Mouse (Mus musculus): ENCODE measurements around the gene Hoga1.

DNA sequence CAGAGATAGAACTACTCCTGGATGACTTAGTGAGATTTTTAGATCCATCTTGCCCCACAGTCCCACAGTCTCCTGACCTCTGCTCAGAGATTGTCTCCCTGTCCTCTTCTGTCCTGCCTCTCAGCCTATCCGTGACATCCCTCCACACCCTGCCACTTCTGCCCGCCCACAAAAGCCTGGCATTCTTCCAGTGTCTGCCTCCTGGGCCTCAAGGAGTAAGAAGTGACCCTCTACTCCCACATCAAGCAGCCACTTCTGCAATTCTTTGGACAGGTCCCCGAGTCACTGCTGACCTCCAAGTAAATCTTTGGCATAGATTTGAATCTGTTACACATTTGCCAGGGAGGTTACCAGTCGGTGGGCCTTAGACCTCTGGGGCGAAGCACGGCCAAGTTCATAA, 8.8 kb downstream of the Hoga1 start:
- no peak for TF ChIP-seq NELFE (IDR thresholded peaks at IDR 0.05; ENCODE audit: low read depth, low read length)
- TF ChIP-seq ZC3H11A (IDR thresholded peaks at IDR 0.05; ENCODE audit: low read depth, low read length), result no peak
- no peak for TF ChIP-seq CTCF (conservative IDR thresholded peaks at IDR 0.05 in 1 of 2, IDR thresholded peaks at IDR 0.05 in 1 of 2; ENCODE audit: low read depth in 2 of 2, low read length in 2 of 2)
- no peak for TF ChIP-seq MEF2A (IDR thresholded peaks at IDR 0.05; ENCODE audit: borderline replicate concordance, low read depth, low read length)
- TF ChIP-seq POLR2A (IDR thresholded peaks at IDR 0.05; ENCODE audit: low read depth, low read length), result no peak
- no peak for TF ChIP-seq MAFK (IDR thresholded peaks at IDR 0.05; ENCODE audit: insufficient replicate concordance, low read length)
- TF ChIP-seq EP300 (IDR thresholded peaks at IDR 0.05; ENCODE audit: low read length), result no peak
- TF ChIP-seq MAX (IDR thresholded peaks at IDR 0.05; ENCODE audit: low read length), result no peak
- TF ChIP-seq E2F4 (IDR thresholded peaks at IDR 0.05; ENCODE audit: insufficient replicate concordance, low read depth, low read length), result no peak
- TF ChIP-seq NRF1 (IDR thresholded peaks at IDR 0.05; ENCODE audit: low read depth, low read length), result no peak
- no peak for TF ChIP-seq RAD21 (IDR thresholded peaks at IDR 0.05; ENCODE audit: low read depth, low read length)
- TF ChIP-seq USF2 (conservative IDR thresholded peaks at IDR 0.05; ENCODE audit: low read depth, low read length), result no peak
- no peak for TF ChIP-seq SMC3 (IDR thresholded peaks at IDR 0.05; ENCODE audit: low read depth, low read length)
- TF ChIP-seq CHD2 (IDR thresholded peaks at IDR 0.05; ENCODE audit: low read length), result no peak
